Mouse (Mus musculus) spleen, adult 2 months (tissue): ENCODE data around the gene Krt31.

Experiments
- CTCF ChIP-seq: fragments of 200-500 bp; IDR thresholded peaks from 2 replicates; pipeline ENCODE4 v1.5.1; 2011; ENCODE audit warnings: mild to moderate bottlenecking, inconsistent platforms; ENCODE audit not compliant: insufficient read depth, insufficient read length, insufficient replicate concordance; ENCODE audit errors: extremely low read depth
- POLR2A ChIP-seq: fragments of 200-500 bp; IDR thresholded peaks from 2 replicates; pipeline ENCODE4 v1.6.1; 2011; ENCODE audit warnings: low read depth, low read length, inconsistent platforms

GRCm38 (mm10) chr11:100029768-100030167, 20.6 kb downstream of the Krt31 start, which contains the start of gene Krt33b:
- no peak for TF ChIP-seq CTCF
- no peak for TF ChIP-seq POLR2A
